Mouse (Mus musculus): ENCODE measurements around the gene P3h1. TPM values are rescaled to one million over a fixed set of nuclear protein-coding genes. Genes with fewer than 3 reads are reported as not detected.

P3h1 gene
- polyA plus RNA-seq, 1 experiment from 2014 or later: 28.5 TPM

- no peak overlapping the region for H3K4me3 ChIP-seq (replicated peaks)
- H3K9ac ChIP-seq: no peak overlapping the region
- 88% methylated on average over 6 of the region's 6 CpGs for WGBS
- peaks cover 10% of the 10 kb centered on the region; the same call in 1 of the 2 replicates for H3K4me1 ChIP-seq (replicated peaks)
- 0 out of 2 replicates have a peak, but pooled peaks cover 3% of the 10 kb centered on the region for H3K36me3 ChIP-seq
- no peak overlapping the region for H3K27ac ChIP-seq
- H3K27me3 ChIP-seq (replicated peaks): no peaks in the 10 kb centered on the region
- H3K4me2 ChIP-seq (replicated peaks): no peak overlapping the region
- ATAC-seq: no peak
- H3K9me3 ChIP-seq: no peaks in the 10 kb centered on the region
Measured at GRCm38 (mm10) chr4:119198105-119198504, 34.6 kb upstream of the P3h1 start.

DNA sequence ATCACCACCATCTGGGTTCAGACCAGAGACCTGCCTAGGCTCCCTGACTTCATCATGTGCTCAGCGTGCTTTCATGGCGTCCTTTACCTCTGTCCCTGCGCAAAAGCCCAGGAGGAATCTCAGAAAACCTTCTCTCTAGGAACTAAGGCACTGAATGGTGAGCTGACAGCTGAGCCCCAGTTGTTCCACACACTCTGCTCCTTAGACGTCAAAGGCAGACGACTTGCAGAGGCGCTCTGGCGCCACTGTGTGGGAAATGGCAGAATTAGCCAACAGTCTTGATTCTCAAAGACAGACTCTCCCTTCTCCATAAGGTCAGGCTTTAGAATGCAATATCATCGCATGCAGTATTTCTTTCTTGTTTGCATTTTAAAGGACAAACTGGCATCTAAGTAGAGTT, 28.0 kb upstream of the P3h1 start:
- no peak overlapping the region for H3K4me3 ChIP-seq (replicated peaks)
- H3K4me2 ChIP-seq (replicated peaks): no peak overlapping the region
- H3K36me3 ChIP-seq: 0 out of 2 replicates have a peak, but pooled peaks cover 3% of the 10 kb centered on the region
- no peak overlapping the region for H3K9ac ChIP-seq
- peak; percentile 43; the same call in 1 of the 2 replicates for ATAC-seq
- H3K9me3 ChIP-seq: no peaks in the 10 kb centered on the region
- no peak overlapping the region for H3K27ac ChIP-seq
- WGBS: 20% methylated on average over 8 of the region's 8 CpGs
- no peaks in the 10 kb centered on the region for H3K27me3 ChIP-seq (replicated peaks)
- H3K4me1 ChIP-seq (replicated peaks): no peaks in the 10 kb centered on the region

DNA sequence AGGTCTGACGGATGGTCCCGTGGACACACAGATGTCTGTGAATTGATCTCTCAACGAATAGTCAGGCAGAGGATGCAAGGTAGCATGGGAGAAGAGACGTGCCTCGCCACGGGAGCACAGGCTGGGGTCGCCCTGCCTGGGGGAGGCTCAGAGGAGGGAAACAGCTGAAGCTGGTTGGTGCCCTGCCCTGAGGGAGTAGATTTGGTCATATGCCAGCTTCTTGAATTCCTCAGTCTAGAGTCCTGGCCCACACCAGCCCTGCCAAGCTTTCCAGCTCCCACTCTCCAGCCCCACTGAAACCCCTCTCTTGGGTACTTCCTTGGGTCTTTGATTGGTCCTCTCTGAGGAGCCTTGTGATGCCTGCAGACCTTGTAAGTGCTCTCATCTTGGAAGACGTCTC, 16.0 kb upstream of the P3h1 start:
- Histone ChIP-seq H3K4me2 (replicated peaks) (no peak overlapping the region), H3K9ac (no peak overlapping the region), H3K27ac (no peak overlapping the region), H3K4me1 (replicated peaks) (no peaks in the 10 kb centered on the region), H3K4me3 (replicated peaks) (no peak overlapping the region), H3K9me3 (no peaks in the 10 kb centered on the region), H3K36me3 (no peaks in the 10 kb centered on the region), H3K27me3 (replicated peaks) (no peaks in the 10 kb centered on the region)
- WGBS: 75% methylated on average over 8 of the region's 8 CpGs
- ATAC-seq: peak; percentile 22; the same call in 1 of the 2 replicates

DNA sequence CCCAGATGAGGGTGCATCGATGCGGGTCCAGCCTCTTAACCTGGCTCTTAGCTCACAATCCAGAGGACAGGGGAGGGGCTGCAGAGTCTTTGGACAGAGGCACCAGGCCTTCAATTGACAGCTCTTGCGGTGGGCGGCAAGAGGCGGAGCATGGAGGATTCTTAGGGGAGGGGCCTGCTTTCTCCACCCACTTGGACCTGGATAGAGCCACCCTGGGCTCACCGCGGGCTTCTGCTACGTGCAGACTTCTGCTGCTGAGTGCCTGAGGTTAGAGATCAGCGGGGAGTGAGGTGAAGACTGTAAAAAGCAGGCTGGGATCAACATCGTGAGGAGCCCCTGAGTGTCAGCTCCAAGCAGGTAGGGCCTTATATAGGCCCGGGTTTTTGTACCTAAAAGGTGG, 14.5 kb upstream of the P3h1 start, which contains the start of gene Tmem269:
Gene Tmem269 (minus strand): TSS at position 49 of the 400 bp plus-strand sequence.
- ATAC-seq: no peak
- Histone ChIP-seq H3K9ac (no peak within 1 kb of the TSS), H3K4me2 (replicated peaks) (no peak within 1 kb of the TSS), H3K9me3 (no peaks in the 10 kb centered on the region), H3K36me3 (no peaks in the 10 kb centered on the region), H3K27ac (no peak within 1 kb of the TSS), H3K27me3 (replicated peaks) (no peaks in the 10 kb centered on the region), H3K4me1 (replicated peaks) (no peaks in the 10 kb centered on the region), H3K4me3 (replicated peaks) (no peak within 1 kb of the TSS)
- WGBS: 13% methylated on average over 11 of the region's 11 CpGs

DNA sequence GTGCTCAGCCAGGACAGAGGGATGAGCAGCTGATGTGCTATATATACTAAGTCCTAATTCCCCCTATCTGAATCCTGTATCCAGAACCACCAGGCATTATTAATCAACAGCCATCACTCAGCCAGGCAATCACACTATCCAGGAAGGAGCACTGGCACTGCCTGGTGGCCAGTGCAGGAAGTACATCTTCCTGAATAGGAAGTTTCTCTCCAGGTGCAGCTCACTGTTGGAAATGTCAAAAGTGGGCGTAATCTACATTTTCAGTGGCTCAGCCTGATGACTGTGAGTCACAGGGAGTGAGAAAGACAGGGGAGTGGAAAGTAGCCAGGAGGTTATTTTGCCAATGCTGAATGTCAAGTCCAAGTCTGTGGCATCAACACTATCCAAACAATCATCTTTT, 9.0 kb upstream of the P3h1 start:
- WGBS: 89% methylated on average over 1 of the region's 1 CpGs
- no peak overlapping the region for H3K4me2 ChIP-seq (replicated peaks)
- peak; percentile 29; the same call in 1 of the 2 replicates for ATAC-seq

DNA sequence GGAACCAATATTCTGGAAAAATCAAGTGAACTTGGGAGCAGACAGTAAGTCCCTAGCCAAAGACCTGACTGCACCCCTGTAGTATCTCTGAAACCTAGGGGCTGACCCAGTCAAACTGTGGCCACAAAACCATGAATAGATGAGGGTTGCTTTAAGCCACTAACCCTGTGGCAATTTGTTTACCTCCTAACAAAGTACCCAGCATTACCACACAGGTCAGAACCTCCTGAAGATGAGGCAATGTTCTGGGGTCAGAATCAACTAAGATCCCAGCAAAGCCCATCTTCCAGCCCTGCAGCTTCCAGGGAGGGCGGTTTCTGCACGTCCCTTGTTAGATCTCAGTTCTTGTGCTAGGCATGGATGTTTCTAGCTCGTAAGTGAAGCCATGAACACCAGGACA, 8.2 kb upstream of the P3h1 start:
- Histone ChIP-seq H3K9me3 (no peaks in the 10 kb centered on the region), H3K4me3 (replicated peaks) (no peak overlapping the region), H3K9ac (no peak overlapping the region), H3K4me2 (replicated peaks) (no peak overlapping the region), H3K4me1 (replicated peaks) (no peaks in the 10 kb centered on the region), H3K27ac (no peak overlapping the region), H3K36me3 (peaks cover 24% of the 10 kb centered on the region), H3K27me3 (replicated peaks) (no peaks in the 10 kb centered on the region)
- WGBS: 92% methylated on average over 3 of the region's 3 CpGs
- ATAC-seq: no peak

More for the DNA sequence above, 9.0 kb upstream of the P3h1 start:
- Histone ChIP-seq H3K4me3 (replicated peaks) (no peak overlapping the region), H3K27ac (no peak overlapping the region), H3K9me3 (no peaks in the 10 kb centered on the region), H3K9ac (no peak overlapping the region), H3K4me1 (replicated peaks) (no peaks in the 10 kb centered on the region), H3K36me3 (peaks cover 24% of the 10 kb centered on the region), H3K27me3 (replicated peaks) (no peaks in the 10 kb centered on the region)

- no peak overlapping the region for H3K27ac ChIP-seq
- H3K4me2 ChIP-seq (replicated peaks): no peak overlapping the region
- no peaks in the 10 kb centered on the region for H3K4me1 ChIP-seq (replicated peaks)
- peaks cover 24% of the 10 kb centered on the region for H3K36me3 ChIP-seq
- no peak overlapping the region for H3K4me3 ChIP-seq (replicated peaks)
- no peak overlapping the region for H3K9ac ChIP-seq
- H3K9me3 ChIP-seq: no peaks in the 10 kb centered on the region
- WGBS: 91% methylated on average over 9 of the region's 9 CpGs
- ATAC-seq: no peak
- H3K27me3 ChIP-seq (replicated peaks): no peaks in the 10 kb centered on the region
Measured at GRCm38 (mm10) chr4:119225719-119226118, 7.0 kb upstream of the P3h1 start.

- WGBS: 94% methylated on average over 11 of the region's 11 CpGs
- Histone ChIP-seq H3K36me3 (peaks cover 24% of the 10 kb centered on the region), H3K9me3 (no peaks in the 10 kb centered on the region), H3K4me3 (replicated peaks) (no peak overlapping the region), H3K9ac (no peak overlapping the region), H3K27ac (no peak overlapping the region), H3K4me1 (replicated peaks) (0 out of 2 replicates have a peak, but pooled peaks cover 2% of the 10 kb centered on the region), H3K4me2 (replicated peaks) (no peak overlapping the region), H3K27me3 (replicated peaks) (no peaks in the 10 kb centered on the region)
- no peak for ATAC-seq
Measured at GRCm38 (mm10) chr4:119226751-119227150, 6.0 kb upstream of the P3h1 start.

DNA sequence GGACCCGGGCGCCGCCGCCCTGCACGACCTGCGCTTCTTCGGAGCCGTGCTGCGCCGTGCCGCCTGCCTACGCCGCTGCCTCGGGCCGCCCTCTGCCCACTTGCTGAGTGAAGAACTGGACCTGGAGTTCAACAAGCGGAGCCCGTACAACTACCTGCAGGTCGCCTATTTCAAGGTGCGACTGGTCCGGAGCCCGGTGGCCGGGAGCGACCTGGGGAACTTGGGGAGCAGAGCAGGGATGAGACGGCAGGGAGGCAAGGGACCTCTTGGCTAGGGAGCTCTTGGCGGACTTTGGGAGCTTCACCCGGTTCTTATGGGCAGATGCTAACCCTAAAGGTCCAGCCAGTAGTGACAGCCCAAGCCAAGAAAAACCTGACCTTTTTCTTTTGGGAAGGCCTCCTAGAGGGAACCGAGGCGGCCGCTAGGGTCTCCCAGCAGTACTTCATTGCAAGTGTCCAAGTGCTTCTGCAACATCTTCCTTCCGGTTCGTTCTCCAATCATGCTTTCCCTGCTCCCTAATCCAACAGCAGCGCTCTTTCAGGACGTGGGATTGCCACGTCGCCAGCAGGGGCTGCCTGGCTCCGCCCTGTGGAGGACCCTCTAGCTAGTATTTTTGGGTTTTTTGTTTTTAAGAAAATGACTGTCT, 664 bp downstream of the P3h1 start:
- no peaks in the 10 kb centered on the region for H3K27me3 ChIP-seq (replicated peaks)
- peaks cover 8% of the 10 kb centered on the region; the same call in 1 of the 2 replicates for H3K36me3 ChIP-seq
- H3K9me3 ChIP-seq: no peaks in the 10 kb centered on the region
- under 1% methylated on average over 36 of the region's 36 CpGs for WGBS
- peak; percentile 61 for ATAC-seq
- peak overlapping the region; percentile 79 for H3K4me2 ChIP-seq (replicated peaks)
- peak overlapping the region; percentile 62 for H3K9ac ChIP-seq
- H3K4me1 ChIP-seq (replicated peaks): 0 out of 2 replicates have a peak, but pooled peaks cover 7% of the 10 kb centered on the region
- peak overlapping the region; percentile 68 for H3K4me3 ChIP-seq (replicated peaks)
- H3K27ac ChIP-seq: peak overlapping the region; percentile 54

- H3K4me3 ChIP-seq (replicated peaks): peak overlapping the region; percentile 68; the same call in 1 of the 2 replicates
- no peak for ATAC-seq
- peaks cover 8% of the 10 kb centered on the region; the same call in 1 of the 2 replicates for H3K36me3 ChIP-seq
- H3K4me2 ChIP-seq (replicated peaks): peak overlapping the region; percentile 79
- H3K9me3 ChIP-seq: no peaks in the 10 kb centered on the region
- no peaks in the 10 kb centered on the region for H3K27me3 ChIP-seq (replicated peaks)
- WGBS: 74% methylated on average over 3 of the region's 3 CpGs
- H3K27ac ChIP-seq: no peak overlapping the region
- peak overlapping the region; percentile 62; the same call in 1 of the 2 replicates for H3K9ac ChIP-seq
- H3K4me1 ChIP-seq (replicated peaks): 0 out of 2 replicates have a peak, but pooled peaks cover 7% of the 10 kb centered on the region
Measured at GRCm38 (mm10) chr4:119234348-119234747, 1.6 kb downstream of the P3h1 start.

- WGBS: 82% methylated on average over 3 of the region's 3 CpGs
- H3K9me3 ChIP-seq: no peaks in the 10 kb centered on the region
- no peak overlapping the region for H3K4me3 ChIP-seq (replicated peaks)
- H3K4me1 ChIP-seq (replicated peaks): 0 out of 2 replicates have a peak, but pooled peaks cover 4% of the 10 kb centered on the region
- no peak overlapping the region for H3K9ac ChIP-seq
- no peak overlapping the region for H3K27ac ChIP-seq
- peaks cover 13% of the 10 kb centered on the region; the same call in 1 of the 2 replicates for H3K36me3 ChIP-seq
- ATAC-seq: no peak
- H3K4me2 ChIP-seq (replicated peaks): no peak overlapping the region
- no peaks in the 10 kb centered on the region for H3K27me3 ChIP-seq (replicated peaks)
Measured at GRCm38 (mm10) chr4:119238661-119239060, 5.9 kb downstream of the P3h1 start.

DNA sequence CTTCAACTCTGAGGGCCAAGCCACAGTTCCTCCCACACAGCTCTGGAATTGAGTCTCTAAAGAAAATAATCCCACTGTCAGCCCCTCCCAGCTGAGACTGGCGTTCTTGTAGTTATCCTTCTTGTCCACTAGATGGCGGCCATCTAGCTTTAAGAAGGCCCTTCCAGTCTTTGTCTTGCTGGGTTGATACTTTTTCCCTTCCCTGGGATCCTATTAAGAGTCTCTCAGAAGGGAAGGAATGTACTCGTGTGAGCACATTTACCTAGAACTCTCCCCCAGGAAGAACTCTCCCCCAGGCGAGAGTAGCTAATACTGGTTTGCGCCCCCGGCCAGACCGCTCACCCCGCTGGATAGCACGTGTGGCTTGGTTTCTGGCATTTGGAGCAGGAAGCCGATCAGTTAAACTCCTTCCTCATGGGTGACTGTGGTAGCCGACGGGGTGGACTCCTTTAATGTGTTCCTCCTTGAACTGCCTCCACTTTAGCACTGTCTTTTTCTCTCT, 6.5 kb downstream of the P3h1 start:
- WGBS: 39% methylated on average over 12 of the region's 12 CpGs
- Histone ChIP-seq H3K9me3 (no peaks in the 10 kb centered on the region), H3K9ac (no peak overlapping the region), H3K4me2 (replicated peaks) (peak overlapping the region; percentile 34; the same call in 1 of the 2 replicates), H3K27ac (no peak overlapping the region), H3K4me1 (replicated peaks) (0 out of 2 replicates have a peak, but pooled peaks cover 4% of the 10 kb centered on the region), H3K36me3 (peaks cover 13% of the 10 kb centered on the region; the same call in 1 of the 2 replicates), H3K27me3 (replicated peaks) (no peaks in the 10 kb centered on the region), H3K4me3 (replicated peaks) (no peak overlapping the region)
- peak; percentile 64 for ATAC-seq
